Mouse (Mus musculus) right cerebral cortex, postnatal 14 days (tissue): Measurements from ENCODE around the gene Dhx16.
"Not testable (repeated sequence)": the region's sequence is repeated elsewhere in the genome, so short reads cannot be mapped to it uniquely, and the experiment has no call there.

Experiments
- DNase-seq: peaks from one replicate; pipeline ENCODE4 v3.0.0; 2022

Dhx16 gene

GRCm38 (mm10) chr17:35922566-35922965 is 42.9 kb downstream of the Dhx16 start:
- no peak for DNase-seq

DNA sequence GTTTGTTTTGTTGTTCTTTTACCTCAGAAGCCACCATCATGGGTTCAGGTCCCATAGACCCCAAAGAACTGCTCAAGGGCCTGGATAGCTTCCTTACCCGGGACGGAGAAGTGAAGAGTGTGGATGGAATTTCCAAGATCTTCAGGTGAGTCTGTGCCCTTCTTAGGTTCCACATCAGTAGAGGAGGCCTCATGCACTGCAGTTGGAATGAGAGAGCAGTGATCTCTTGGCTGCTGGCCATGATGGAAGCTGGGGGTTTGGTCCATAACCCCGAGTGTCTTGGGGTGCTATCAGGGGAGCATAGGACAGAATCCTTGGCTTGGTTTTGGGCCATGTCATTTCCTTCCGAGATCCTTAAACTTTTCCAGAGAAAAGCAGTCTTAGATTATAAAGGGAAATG is 43.7 kb downstream of the Dhx16 start:
- no peak for DNase-seq

- no peak for DNase-seq
Observed at GRCm38 (mm10) chr17:35927471-35927870, 47.9 kb downstream of the Dhx16 start.

DNA sequence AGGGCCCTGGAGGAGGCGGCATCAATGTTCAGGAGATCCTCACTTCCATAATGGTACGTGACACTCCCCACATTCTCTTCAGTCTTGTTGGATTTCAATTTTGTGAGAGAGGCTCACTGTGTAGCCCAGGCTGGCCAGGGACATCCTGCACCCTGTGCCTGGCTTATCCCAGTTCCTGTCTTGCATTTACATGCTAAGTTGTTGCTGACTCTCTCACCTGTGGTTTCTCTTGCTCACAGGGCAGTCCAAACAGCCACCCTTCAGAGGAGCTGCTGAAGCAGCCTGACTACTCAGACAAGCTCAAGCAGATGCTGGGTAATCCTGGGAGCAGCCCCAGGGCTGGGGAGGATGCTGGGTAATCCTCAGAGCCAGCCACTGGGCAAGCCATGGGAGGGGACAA is 49.9 kb downstream of the Dhx16 start:
- no peak for DNase-seq

- DNase-seq: no peak
Observed at GRCm38 (mm10) chr17:35930627-35931026, 51.0 kb downstream of the Dhx16 start.

DNA sequence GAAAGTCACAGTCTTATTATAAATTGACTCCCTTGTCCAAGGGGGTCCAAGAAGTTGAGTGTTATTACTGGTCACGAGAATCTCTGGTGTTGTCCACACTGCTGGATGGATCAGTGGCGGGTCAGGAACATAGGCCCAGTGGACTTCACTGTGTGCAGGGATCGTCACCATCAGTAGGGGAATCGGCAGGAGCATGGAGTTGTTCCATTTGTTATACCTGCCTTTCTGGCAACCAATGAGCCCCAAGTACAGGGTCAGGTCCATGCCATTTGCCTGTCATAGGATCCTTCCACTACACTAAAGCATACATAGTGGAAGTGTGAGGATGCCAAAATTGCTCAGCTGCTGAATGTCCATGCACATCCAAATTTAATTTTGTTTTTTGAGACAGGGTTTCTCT is 53.0 kb downstream of the Dhx16 start:
- no peak for DNase-seq

- DNase-seq: not testable (repeated sequence)
Observed at GRCm38 (mm10) chr17:35935763-35936162, 56.1 kb downstream of the Dhx16 start.

GRCm38 (mm10) chr17:35937700-35938348 is 58.2 kb downstream of the Dhx16 start:
- DNase-seq: no peak

DNA sequence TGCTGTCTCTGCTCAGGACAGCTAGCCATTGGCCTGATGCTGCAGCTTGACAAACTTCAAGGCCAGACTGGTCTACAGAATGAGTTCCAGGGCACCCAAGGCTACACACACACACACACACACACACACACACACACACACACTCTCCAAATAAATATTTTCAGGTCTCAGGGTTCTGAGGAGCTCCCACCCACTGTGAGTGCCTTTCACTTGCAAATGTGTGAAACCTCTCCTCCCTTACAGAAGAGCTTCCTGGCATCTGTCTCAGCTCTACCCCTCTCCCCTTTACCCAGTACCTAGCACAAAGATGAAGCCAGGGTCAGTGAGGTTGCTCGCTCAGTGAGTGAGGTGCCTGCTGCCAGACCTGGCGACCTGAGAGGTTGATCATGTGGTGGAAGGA is 59.5 kb downstream of the Dhx16 start:
- no peak for DNase-seq

DNA sequence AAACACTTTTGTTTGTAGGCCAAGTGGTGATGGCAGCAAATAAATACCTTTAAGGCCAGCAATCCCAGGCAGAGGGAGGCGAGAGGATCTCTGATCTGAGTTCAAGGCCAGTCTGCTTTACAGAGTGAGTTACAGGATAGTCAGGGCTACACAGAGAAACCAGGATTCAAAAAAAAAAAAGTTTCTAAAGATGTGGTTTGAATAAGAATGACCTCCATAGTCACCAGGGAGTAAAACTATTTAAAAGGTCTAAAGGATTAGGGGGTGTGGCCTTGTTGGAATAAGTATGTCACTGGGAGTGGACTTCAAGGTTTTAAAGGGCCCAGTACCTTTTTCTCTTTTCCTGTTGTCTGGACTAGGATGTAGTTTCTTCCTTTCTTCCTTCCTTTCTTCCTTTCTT is 60.3 kb downstream of the Dhx16 start:
- no peak for DNase-seq
